Comparison of ENCODE assay signal across 19 mouse cellular contexts in the genomic region with DNA sequence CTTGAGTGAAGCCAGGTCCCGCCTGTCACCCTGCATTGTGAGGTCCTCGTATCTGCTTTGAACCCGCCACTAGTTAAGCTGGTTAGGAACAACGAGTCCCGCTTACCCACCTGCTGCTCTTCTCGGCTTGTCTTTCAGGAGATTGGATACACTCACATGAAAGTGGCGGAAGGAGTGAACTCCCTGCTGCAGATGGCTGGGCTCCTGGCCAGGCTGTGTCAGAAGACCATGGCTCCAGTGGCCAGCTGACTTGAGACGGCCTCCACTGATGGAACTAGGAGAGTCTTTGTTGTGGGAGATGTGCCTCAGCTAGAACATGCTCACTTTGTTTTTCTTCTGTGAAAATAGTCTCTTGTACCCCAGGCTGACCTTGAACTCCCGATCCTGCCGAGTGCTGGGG. TPM values are rescaled to one million over a fixed set of nuclear protein-coding genes. Genes with fewer than 3 reads are reported as not detected.
DNase-seq lines count a peak whose midpoint lies in the region; ATAC-seq and TF ChIP-seq lines count a peak whose summit lies in the region.
"Had no signal": no experiment of that assay in that cellular context is flagged by ENCODE, and none has a peak within 500 bp of the region (broad histone marks: within the 10 kb centered on the region; RNA-seq: fewer than 3 reads in every experiment).

No protein-coding gene starts in this region.

- H3K4me2 ChIP-seq in heart, embryonic 11.5 days = no peak overlapping the region
- H3K4me2 ChIP-seq in midbrain, postnatal 0 days (ENCODE audit: low read depth, low read length, poor library complexity, severe bottlenecking) = no peak overlapping the region
- no peak overlapping the region for H3K4me2 ChIP-seq in midbrain, embryonic 15.5 days
- H3K4me2 ChIP-seq in liver, embryonic 12.5 days = no peak overlapping the region
- H3K4me2 ChIP-seq: embryonic facial prominence, embryonic 13.5 days; limb, embryonic 13.5 days; midbrain, embryonic 11.5 days had no signal

- TF ChIP-seq POLR2A in lung, adult 2 months (IDR thresholded peaks at IDR 0.05; ENCODE audit: borderline replicate concordance, extremely low read depth, low read depth, low read length) = no peak

- 89% methylated on average over 10 of the region's 10 CpGs for WGBS in heart, embryonic 11.5 days (ENCODE audit: insufficient replicate concordance)
- WGBS in midbrain, postnatal 0 days = 72% methylated on average over 10 of the region's 10 CpGs
- WGBS in midbrain, embryonic 15.5 days = 84% methylated on average over 10 of the region's 10 CpGs
- 88% methylated on average over 10 of the region's 10 CpGs for WGBS in liver, embryonic 12.5 days (ENCODE audit: insufficient replicate concordance)
- 79% methylated on average over 10 of the region's 10 CpGs for WGBS in lung, adult 2 months

- TF ChIP-seq CTCF in midbrain, postnatal 0 days (IDR thresholded peaks at IDR 0.05) = no peak
- no peak for TF ChIP-seq CTCF in lung, adult 2 months (IDR thresholded peaks at IDR 0.05; ENCODE audit: insufficient read depth, low read length)

- H3K27me3 ChIP-seq in heart, embryonic 11.5 days (ENCODE audit: control insufficient read depth, insufficient read depth, low read length) = no peaks in the 10 kb centered on the region
- H3K27me3 ChIP-seq in midbrain, postnatal 0 days (ENCODE audit: insufficient read depth, low read length) = no peaks in the 10 kb centered on the region
- H3K27me3 ChIP-seq in midbrain, embryonic 15.5 days (replicated peaks) = no peaks in the 10 kb centered on the region
- no peaks in the 10 kb centered on the region for H3K27me3 ChIP-seq in liver, embryonic 12.5 days (replicated peaks)
- H3K27me3 ChIP-seq: embryonic facial prominence, embryonic 13.5 days; limb, embryonic 13.5 days had no signal

- H3K9ac ChIP-seq in heart, embryonic 11.5 days (ENCODE audit: low read depth, low read length) = no peak overlapping the region
- H3K9ac ChIP-seq in midbrain, postnatal 0 days (replicated peaks; ENCODE audit: low read length, poor library complexity, severe bottlenecking) = no peak overlapping the region
- H3K9ac ChIP-seq in midbrain, embryonic 15.5 days = no peak overlapping the region
- no peak overlapping the region for H3K9ac ChIP-seq in liver, embryonic 12.5 days
- H3K9ac ChIP-seq: embryonic facial prominence, embryonic 13.5 days; limb, embryonic 13.5 days had no signal

- ATAC-seq in heart, embryonic 11.5 days (replicated peaks; ENCODE audit: insufficient number of reproducible peaks, low FRiP score, low TSS enrichment) = no peak
- ATAC-seq in midbrain, postnatal 0 days (ENCODE audit: low FRiP score) = no peak
- no peak for ATAC-seq in midbrain, embryonic 15.5 days (replicated peaks)
- no peak for ATAC-seq in liver, embryonic 12.5 days
- ATAC-seq: hindbrain, embryonic 16.5 days had no signal

- H3K4me1 ChIP-seq in heart, embryonic 11.5 days (ENCODE audit: control insufficient read depth, insufficient read depth, low read length) = 0 out of 2 replicates have a peak, but pooled peaks cover 3% of the 10 kb centered on the region
- no peaks in the 10 kb centered on the region for H3K4me1 ChIP-seq in midbrain, postnatal 0 days (ENCODE audit: insufficient read depth, low read length)
- H3K4me1 ChIP-seq in midbrain, embryonic 15.5 days = no peaks in the 10 kb centered on the region
- peaks cover 16% of the 10 kb centered on the region for H3K4me1 ChIP-seq in liver, embryonic 12.5 days
- H3K4me1 ChIP-seq in lung, adult 2 months (ENCODE audit: control insufficient read depth, insufficient read depth, low read length) = no peaks in the 10 kb centered on the region
- H3K4me1 ChIP-seq: embryonic facial prominence, embryonic 13.5 days; forebrain, embryonic 10.5 days had no signal

- no peaks in the 10 kb centered on the region for H3K9me3 ChIP-seq in heart, embryonic 11.5 days (replicated peaks; ENCODE audit: control insufficient read depth, low read length)
- no peaks in the 10 kb centered on the region for H3K9me3 ChIP-seq in midbrain, postnatal 0 days (ENCODE audit: low read length)
- no peaks in the 10 kb centered on the region for H3K9me3 ChIP-seq in midbrain, embryonic 15.5 days
- no peaks in the 10 kb centered on the region for H3K9me3 ChIP-seq in liver, embryonic 12.5 days (replicated peaks)
- H3K9me3 ChIP-seq: embryonic facial prominence, embryonic 13.5 days; forebrain, embryonic 10.5 days; G1E; limb, embryonic 13.5 days had no signal

- peaks cover 28% of the 10 kb centered on the region for H3K36me3 ChIP-seq in heart, embryonic 11.5 days (ENCODE audit: control insufficient read depth, insufficient read depth, low read length)
- peaks cover 54% of the 10 kb centered on the region for H3K36me3 ChIP-seq in midbrain, postnatal 0 days (ENCODE audit: insufficient read depth, low read length)
- 0 out of 2 replicates have a peak, but pooled peaks cover 16% of the 10 kb centered on the region for H3K36me3 ChIP-seq in midbrain, embryonic 15.5 days (replicated peaks)
- peaks cover 73% of the 10 kb centered on the region for H3K36me3 ChIP-seq in liver, embryonic 12.5 days

- peak; percentile 94 for DNase-seq in heart, adult 11 months
- DNase-seq in midbrain, postnatal 0 days (ENCODE audit: low spot score) = peak; percentile 68
- DNase-seq in gastrocnemius, postnatal 10 days = peak; percentile 62
- no peak for DNase-seq in lung, adult 2 months
- DNase-seq: adrenal gland, adult 8-10 months; kidney, adult 2 months; lung, postnatal 4 days; right cerebral cortex, postnatal 25 days had no signal

- H3K27ac ChIP-seq in heart, embryonic 11.5 days (ENCODE audit: low read depth, low read length) = no peak overlapping the region
- H3K27ac ChIP-seq in midbrain, postnatal 0 days (ENCODE audit: low read depth, low read length) = no peak overlapping the region
- H3K27ac ChIP-seq in midbrain, embryonic 15.5 days = no peak overlapping the region
- no peak overlapping the region for H3K27ac ChIP-seq in liver, embryonic 12.5 days
- H3K27ac ChIP-seq: embryonic facial prominence, embryonic 13.5 days; forebrain, embryonic 10.5 days; limb, embryonic 13.5 days had no signal

- no peak overlapping the region for H3K4me3 ChIP-seq in heart, embryonic 11.5 days (ENCODE audit: low read depth, low read length)
- H3K4me3 ChIP-seq in midbrain, postnatal 0 days (ENCODE audit: low read depth, low read length) = no peak overlapping the region
- H3K4me3 ChIP-seq in midbrain, embryonic 15.5 days = no peak overlapping the region
- no peak overlapping the region for H3K4me3 ChIP-seq in liver, embryonic 12.5 days
- H3K4me3 ChIP-seq in lung, adult 2 months (replicated peaks; ENCODE audit: extremely low read depth, low read depth, low read length) = no peak overlapping the region
- H3K4me3 ChIP-seq: embryonic facial prominence, embryonic 13.5 days; forebrain, embryonic 10.5 days; limb, embryonic 13.5 days had no signal

RNA-seq across cellular contexts. Expression of gene Rfc2, which starts 16.5 kb away (rescaled TPM):
- polyA plus RNA-seq in heart, embryonic 11.5 days (2014; fragmentation: Nextera tagmentation; extraction: Ambion mirVana) = 216 and 234 TPM in 2 replicates
- 58.1 and 87.6 TPM in 2 replicates for total RNA-seq in midbrain, postnatal 0 days (2014; rRNA removed)
- 155 and 157 TPM in 2 replicates for polyA plus RNA-seq in midbrain, postnatal 0 days (2015; fragmentation: Nextera tagmentation; extraction: Ambion mirVana)
- polyA plus RNA-seq in midbrain, embryonic 15.5 days (2015; fragmentation: Nextera tagmentation; extraction: Ambion mirVana) = 191 and 194 TPM in 2 replicates
- total RNA-seq in gastrocnemius, postnatal 10 days (2021) = 10 to 100 TPM; 18.8 to 25.7 TPM
- polyA plus RNA-seq in liver, embryonic 12.5 days (2016; fragmentation: Nextera tagmentation; extraction: Ambion mirVana) = 259 and 263 TPM in 2 replicates
- 40.8 and 58.3 TPM in 2 replicates for polyA plus RNA-seq in lung, adult 2 months (2012; rRNA removed)

RNA-seq across cellular contexts. Expression of gene Lat2, which starts 17.1 kb away (rescaled TPM):
- polyA plus RNA-seq in heart, embryonic 11.5 days (2014; fragmentation: Nextera tagmentation; extraction: Ambion mirVana) = 1.9 and 3.5 TPM in 2 replicates
- 0.44 and 2.8 TPM in 2 replicates for total RNA-seq in midbrain, postnatal 0 days (2014; rRNA removed)
- 1.6 and 2.2 TPM in 2 replicates for polyA plus RNA-seq in midbrain, postnatal 0 days (2015; fragmentation: Nextera tagmentation; extraction: Ambion mirVana)
- 3.0 and 3.5 TPM in 2 replicates for polyA plus RNA-seq in midbrain, embryonic 15.5 days (2015; fragmentation: Nextera tagmentation; extraction: Ambion mirVana)
- total RNA-seq in gastrocnemius, postnatal 10 days (2021) = 1 to 10 TPM; 1.8 to 3.2 TPM
- 1.7 and 1.8 TPM in 2 replicates for polyA plus RNA-seq in liver, embryonic 12.5 days (2016; fragmentation: Nextera tagmentation; extraction: Ambion mirVana)
- 8.0 and 8.4 TPM in 2 replicates for polyA plus RNA-seq in lung, adult 2 months (2012; rRNA removed)

RNA-seq across cellular contexts. Expression of gene Syna, which starts 37.7 kb away (rescaled TPM):
- not detected in 2 replicates for polyA plus RNA-seq in heart, embryonic 11.5 days (2014; fragmentation: Nextera tagmentation; extraction: Ambion mirVana)
- not detected in 2 replicates for total RNA-seq in midbrain, postnatal 0 days (2014; rRNA removed)
- polyA plus RNA-seq in midbrain, postnatal 0 days (2015; fragmentation: Nextera tagmentation; extraction: Ambion mirVana) = 0.93 and 1.1 TPM in 2 replicates
- 0.64 and 0.98 TPM in 2 replicates for polyA plus RNA-seq in midbrain, embryonic 15.5 days (2015; fragmentation: Nextera tagmentation; extraction: Ambion mirVana)
- total RNA-seq in gastrocnemius, postnatal 10 days (2021) = under 1 TPM; 0.14 to 0.16 TPM
- not detected in 2 replicates for polyA plus RNA-seq in liver, embryonic 12.5 days (2016; fragmentation: Nextera tagmentation; extraction: Ambion mirVana)
- polyA plus RNA-seq in lung, adult 2 months (2012; rRNA removed) = 0.14 and 0.24 TPM in 2 replicates
- total RNA-seq: adrenal gland, adult 8-10 months had no signal
- polyA plus RNA-seq: forebrain, embryonic 10.5 days; G1E; heart, embryonic 14.5 days; liver, embryonic 16.5 days had no signal

RNA-seq across cellular contexts. Expression of gene Eif4h, which starts 41.6 kb away (rescaled TPM):
- polyA plus RNA-seq in heart, embryonic 11.5 days (2014; fragmentation: Nextera tagmentation; extraction: Ambion mirVana) = 344 and 355 TPM in 2 replicates
- 424 and 435 TPM in 2 replicates for total RNA-seq in midbrain, postnatal 0 days (2014; rRNA removed)
- polyA plus RNA-seq in midbrain, postnatal 0 days (2015; fragmentation: Nextera tagmentation; extraction: Ambion mirVana) = 302 and 311 TPM in 2 replicates
- 343 and 356 TPM in 2 replicates for polyA plus RNA-seq in midbrain, embryonic 15.5 days (2015; fragmentation: Nextera tagmentation; extraction: Ambion mirVana)
- total RNA-seq in gastrocnemius, postnatal 10 days (2021) = 100 to 1,000 TPM; 151 to 159 TPM
- polyA plus RNA-seq in liver, embryonic 12.5 days (2016; fragmentation: Nextera tagmentation; extraction: Ambion mirVana) = 287 and 308 TPM in 2 replicates
- 243 and 280 TPM in 2 replicates for polyA plus RNA-seq in lung, adult 2 months (2012; rRNA removed)

RNA-seq across cellular contexts. Expression of gene Clip2, which starts 45.5 kb away (rescaled TPM):
- 1.7 and 2.2 TPM in 2 replicates for polyA plus RNA-seq in heart, embryonic 11.5 days (2014; fragmentation: Nextera tagmentation; extraction: Ambion mirVana)
- 148 and 153 TPM in 2 replicates for total RNA-seq in midbrain, postnatal 0 days (2014; rRNA removed)
- polyA plus RNA-seq in midbrain, postnatal 0 days (2015; fragmentation: Nextera tagmentation; extraction: Ambion mirVana) = 13.1 TPM in 2 replicates
- polyA plus RNA-seq in midbrain, embryonic 15.5 days (2015; fragmentation: Nextera tagmentation; extraction: Ambion mirVana) = 16.1 and 16.9 TPM in 2 replicates
- 10 to 100 TPM; 10.1 to 12.8 TPM for total RNA-seq in gastrocnemius, postnatal 10 days (2021)
- polyA plus RNA-seq in liver, embryonic 12.5 days (2016; fragmentation: Nextera tagmentation; extraction: Ambion mirVana) = 0.94 and 1.0 TPM in 2 replicates
- 21.9 and 23.0 TPM in 2 replicates for polyA plus RNA-seq in lung, adult 2 months (2012; rRNA removed)
